Mouse (Mus musculus) heart, postnatal 36 days (tissue): Measurements from ENCODE around the gene Srp68. TPM values are rescaled to one million over a fixed set of nuclear protein-coding genes. Genes with fewer than 3 reads are reported as not detected.

ENCODE experiments used
- DNase-seq, 2 experiments: peaks; one replicate each; pipeline ENCODE4 v3.0.0; 2021 to 2022
- intact Hi-C: fragments of 180-260 bp; cut with DNase I; formaldehyde crosslinking; loops from one replicate; pipeline ENCODE4 v1.15.1; 2025
- total RNA-seq, 2 experiments: library from RNA; stranded (reverse); gene quantifications; 2 replicates each; pipeline ENCODE4 v1.2.3; 2021

Gene Srp68
- total RNA-seq, 2 experiments from 2014 or later: 65.9 to 71.2 TPM

DNA sequence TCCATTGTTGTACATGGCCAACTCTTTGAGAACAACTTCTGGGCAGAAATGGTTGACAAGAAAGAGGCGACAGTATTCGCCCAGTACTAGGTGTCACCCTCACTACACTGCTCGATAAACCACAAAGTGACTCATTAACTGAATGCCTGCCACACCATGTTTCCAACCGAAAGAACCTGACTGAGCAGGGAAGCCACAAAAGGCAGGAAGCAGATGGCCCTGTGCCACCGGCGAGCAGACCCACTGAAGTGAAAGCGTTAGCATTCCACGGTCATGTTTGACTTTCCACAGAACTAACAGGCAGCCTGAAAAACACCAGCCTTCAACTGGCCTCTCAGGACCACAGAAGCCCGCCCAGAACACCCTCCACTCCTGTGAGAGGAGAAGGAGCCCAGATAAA is 19.4 kb downstream of the Srp68 start:
- intact Hi-C loops: no loop called here
- no peak for DNase-seq

DNA sequence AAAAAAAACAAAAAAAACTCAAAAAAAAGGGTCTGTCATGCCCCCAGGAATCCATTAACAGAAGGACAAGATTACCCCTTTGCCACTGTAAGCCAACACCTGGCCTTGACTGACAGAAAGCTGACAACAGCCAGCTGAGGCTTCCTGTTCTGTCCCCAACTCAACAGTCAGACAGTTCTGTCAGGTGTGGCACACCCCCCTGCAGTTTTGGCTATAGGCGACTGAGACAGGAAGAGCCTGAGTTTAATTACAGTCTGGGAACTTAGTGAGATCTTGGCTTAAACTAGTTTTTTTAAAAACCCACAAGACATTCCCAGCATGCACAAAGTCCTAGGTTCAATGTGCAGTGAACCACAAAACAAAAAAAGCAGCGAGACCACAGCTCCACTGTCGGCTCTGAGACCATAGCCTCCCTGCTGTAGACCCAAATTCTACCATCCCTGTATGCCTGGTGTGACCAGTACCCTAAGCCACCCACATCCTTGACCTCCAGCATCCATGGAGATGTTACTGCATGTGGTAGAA is 20.9 kb downstream of the Srp68 start:
- intact Hi-C loops: no loop called here
- no peak for DNase-seq

- intact Hi-C loops: no loop called here
- no peak for DNase-seq
Measured at GRCm38 (mm10) chr11:116250898-116251297, 23.1 kb downstream of the Srp68 start.

DNA sequence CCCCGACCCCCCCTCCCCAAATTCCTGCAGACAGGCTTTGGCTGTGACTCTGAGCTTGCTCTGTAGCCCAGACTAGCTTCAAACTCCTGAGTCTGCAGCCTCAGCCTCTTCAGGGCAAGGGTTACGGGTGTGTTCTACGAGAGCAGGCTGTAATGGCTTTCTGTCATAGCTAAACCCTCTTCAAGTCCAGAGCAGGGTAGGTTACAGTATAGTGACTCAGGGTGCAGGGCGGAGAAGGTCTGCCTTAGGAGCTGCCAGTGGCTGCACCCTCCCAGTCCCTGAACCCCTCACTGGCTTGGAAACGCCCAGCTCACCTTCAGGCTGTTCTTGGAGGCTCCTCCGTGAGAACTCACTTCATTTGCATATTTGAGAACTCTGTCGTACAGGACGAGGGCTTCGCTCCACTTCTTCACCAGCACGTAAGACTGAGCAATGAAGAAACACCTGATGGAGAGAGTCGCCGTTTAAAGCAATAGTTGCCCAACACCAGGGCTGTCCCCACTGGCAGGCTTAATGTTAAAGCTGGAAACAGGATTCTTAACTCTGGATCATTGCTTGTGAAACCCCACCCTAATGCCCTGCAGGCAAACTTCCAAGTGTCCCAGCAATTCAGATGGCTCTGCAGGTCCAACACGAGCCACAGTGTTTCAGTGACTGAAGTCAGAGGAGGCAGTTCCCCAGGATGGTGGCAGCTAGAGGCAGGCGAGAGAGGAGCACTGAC is 26.4 kb downstream of the Srp68 start:
- DNase-seq: no peak
- intact Hi-C loops: no loop called here

DNA sequence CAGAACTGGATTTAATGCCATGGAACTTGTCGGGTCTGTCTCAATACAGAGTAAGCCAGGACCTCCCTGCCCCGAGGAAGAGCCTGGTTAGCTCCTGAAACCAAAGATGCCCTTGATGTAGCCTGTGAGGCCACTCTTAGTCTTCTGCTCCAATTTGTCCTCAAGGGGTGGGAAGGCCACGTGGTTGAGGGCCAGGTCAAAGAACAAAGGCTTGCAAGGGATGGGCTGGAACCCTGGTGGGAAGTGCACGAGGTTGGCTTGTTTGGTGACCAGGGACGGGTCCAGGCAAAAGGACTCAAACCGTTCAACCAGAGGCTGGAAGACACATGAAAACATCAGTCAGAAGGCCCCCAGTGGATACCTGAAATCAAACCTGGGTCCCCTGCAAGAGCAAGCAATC is 28.4 kb downstream of the Srp68 start:
- no peak for DNase-seq
- intact Hi-C loops: no loop called here

DNA sequence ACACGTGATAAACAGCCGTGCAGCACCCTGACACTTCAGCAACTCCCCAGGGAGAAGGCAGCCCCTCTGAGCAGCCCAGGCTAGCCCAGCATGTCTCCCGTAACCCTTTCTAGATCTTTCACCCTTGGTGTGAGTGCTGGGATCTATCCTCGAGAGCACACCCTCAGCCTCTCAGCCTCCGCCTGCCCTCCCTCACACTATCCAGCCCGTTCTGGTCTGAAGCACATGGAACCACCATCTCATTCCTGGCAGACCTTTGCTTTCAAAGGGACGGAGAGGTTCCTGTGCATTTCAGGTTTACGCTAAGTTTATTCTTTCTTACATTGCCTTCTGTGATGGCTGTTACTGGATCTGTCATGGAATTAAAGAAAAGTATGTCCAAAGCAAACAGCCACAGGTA is 29.4 kb downstream of the Srp68 start:
- intact Hi-C loops: no loop called here
- no peak for DNase-seq

DNA sequence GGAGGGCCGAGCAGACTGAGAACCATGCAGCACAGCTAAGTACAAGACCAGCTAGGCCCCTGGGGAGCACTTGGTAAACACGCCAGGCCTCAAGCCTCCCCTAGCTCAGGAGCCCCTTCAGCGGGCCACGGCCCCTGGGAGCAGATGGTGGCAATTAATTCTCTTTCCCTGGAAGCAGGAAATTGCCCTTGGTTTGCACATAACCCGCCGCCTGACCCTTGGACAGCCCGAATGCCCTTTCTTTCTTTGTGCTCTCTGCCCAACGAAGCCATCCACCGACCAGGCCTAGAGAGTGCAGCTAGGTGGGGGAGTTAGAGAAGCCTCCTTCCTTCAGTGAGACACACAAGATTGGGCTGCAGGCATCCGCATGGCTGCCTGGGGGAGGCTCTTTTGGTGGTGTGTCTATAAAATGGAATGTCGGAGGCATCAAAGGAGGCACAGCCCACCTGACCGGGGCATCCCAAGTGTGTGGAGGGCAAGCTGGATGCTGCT is 32.2 kb downstream of the Srp68 start:
- no peak for DNase-seq
- intact Hi-C loops: no loop called here

DNA sequence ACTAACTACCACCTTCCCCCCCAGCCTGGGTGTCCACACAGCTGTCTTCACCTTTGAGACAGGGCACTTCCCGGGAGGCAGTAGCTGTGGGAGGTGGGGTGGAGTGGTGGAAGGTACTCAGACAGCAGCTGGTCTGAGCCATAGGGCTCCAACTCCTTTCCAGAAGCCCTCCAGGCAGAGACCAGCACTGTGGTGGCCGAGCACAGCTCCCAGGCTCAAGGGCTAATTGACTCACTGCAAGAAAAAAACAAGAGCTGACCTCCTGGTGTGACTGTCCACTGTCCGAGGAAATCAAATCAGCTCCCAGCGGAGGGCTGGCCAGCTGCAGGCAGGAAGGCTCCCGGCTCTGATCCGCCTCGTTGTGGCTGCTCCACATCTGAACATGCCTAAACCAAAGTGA is 34.2 kb downstream of the Srp68 start:
- intact Hi-C loops: no loop called here
- no peak for DNase-seq

DNA sequence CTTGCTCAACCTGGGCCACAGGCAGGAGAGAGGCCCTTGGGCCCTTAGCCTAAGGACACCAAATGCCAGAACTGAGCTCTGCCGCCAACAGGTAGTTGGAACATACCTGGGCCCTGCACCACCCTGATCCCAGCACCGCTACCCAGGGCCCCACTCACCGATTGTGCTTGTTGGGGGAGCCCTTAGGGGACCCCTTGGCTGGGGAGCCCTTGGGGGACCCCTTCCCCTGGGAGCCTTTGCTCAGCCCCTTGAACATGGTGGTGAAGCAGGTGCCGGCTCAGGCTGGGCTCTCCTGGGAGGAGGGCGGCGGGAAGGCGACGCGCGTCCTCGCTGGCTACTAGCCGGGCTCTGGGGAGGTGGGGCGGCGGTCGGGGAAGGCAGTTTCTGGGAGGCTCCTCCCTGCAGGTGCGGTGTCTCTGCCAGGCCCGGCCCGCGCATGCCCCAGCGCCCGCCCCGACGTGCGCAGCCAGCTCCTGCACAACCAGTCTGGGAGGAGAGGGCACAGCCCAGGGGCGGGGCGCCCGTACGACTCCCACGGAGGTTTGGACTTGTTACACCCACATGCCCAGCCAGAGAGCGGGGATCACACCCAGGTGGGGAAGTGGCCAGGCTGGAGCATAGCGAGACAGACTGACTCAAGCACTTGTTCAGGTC is 36.1 kb downstream of the Srp68 start, which contains the start of gene Evpl:
Evpl (minus strand) TSS at position 336 of the 654 bp plus-strand sequence.
- peak in 1 of 2 experiments; percentile 15 for DNase-seq
- intact Hi-C loops: no loop called here

GRCm38 (mm10) chr11:116234901-116235300 is 39.1 kb downstream of the Srp68 start:
- DNase-seq: no peak
- intact Hi-C loops: no loop called here

DNA sequence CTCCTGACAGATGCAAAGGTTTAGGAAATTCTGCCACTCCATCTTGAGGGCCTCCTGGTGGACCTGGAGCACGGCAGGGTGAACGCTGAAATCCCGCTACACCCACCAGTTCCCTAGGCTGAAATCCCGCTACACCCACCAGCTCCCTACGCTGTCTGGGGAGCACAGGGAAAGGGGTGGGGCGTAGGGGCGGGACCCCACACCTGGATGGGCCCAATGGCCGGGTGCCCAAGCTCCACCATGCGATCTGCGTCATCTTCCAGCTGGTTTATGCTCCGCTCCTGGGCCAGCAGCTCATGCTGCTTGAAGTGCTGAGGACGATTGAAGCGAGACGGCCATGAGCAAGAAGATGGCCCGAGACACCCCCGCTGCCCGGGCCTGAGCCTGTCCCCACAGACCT is 41.6 kb downstream of the Srp68 start:
- intact Hi-C loops: no loop called here

DNA sequence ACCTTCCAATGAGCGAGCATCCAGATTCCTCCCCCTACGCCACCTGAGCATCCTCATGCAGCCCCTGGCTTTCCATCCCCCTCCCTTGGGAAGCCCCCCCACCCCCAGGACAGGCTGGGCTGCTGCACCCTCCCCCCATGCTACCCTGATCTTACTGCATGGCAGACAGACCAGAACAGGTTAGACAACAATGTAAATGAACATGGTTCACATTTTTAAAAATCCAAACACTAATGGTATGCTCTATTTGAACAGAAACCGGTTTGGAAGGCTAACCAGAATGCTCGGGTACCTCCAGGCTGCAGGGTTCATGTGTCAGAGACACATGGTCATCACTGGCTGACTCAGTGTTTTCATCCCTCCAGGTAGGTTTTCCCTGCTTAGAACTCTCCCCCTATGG is 45.3 kb downstream of the Srp68 start:
- intact Hi-C loops: loop anchor here (5.0 kb wide), 1 partner anchor 219 kb away; no protein-coding TSS in a partner anchor
- no peak for DNase-seq

More for the DNA sequence above, 41.6 kb downstream of the Srp68 start:
- DNase-seq: no peak

DNA sequence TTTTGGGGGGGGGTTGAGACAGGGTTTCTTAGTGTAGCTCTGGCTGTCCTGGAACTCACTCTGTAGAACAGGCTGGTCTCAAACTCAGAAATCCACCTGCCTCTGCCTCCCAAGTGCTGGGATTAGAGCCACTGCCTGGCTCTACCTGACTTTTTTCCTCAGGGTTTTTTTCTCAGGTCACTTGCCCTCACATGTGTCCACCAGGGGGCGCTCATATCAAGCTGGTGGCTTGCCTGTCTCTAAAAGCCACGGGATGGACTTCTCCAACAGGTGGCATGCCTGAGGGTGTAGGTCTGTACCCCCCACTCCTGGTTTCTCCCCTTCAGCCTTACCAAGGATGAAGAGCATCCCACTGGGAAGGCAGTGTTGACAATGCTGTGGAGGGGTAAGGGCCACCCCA is 47.6 kb downstream of the Srp68 start:
- intact Hi-C loops: loop anchor here (1.0 to 5.0 kb wide), 3 partner anchors 68 to 238 kb away; no protein-coding TSS in a partner anchor
- peak; percentile 76 to 87 for DNase-seq

DNA sequence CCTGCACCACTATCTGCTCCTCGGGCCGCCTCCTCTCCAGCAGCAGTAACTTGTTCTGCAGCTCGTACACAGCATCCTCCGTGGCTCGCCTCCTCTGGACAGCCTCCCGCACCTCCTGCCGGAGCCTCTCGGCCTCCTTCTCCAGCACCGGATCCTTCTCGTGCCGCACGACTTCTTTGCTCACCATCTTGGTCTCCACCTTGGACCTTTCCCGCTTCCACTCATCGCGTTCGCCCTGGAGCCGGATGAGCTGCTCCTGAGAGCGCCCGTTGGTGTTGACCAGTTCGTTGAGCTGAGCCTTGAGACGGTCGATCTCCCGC is 51.3 kb downstream of the Srp68 start:
- intact Hi-C loops: loop anchor here (5.0 kb wide), 1 partner anchor 280 kb away; no protein-coding TSS in a partner anchor
- no peak for DNase-seq

DNA sequence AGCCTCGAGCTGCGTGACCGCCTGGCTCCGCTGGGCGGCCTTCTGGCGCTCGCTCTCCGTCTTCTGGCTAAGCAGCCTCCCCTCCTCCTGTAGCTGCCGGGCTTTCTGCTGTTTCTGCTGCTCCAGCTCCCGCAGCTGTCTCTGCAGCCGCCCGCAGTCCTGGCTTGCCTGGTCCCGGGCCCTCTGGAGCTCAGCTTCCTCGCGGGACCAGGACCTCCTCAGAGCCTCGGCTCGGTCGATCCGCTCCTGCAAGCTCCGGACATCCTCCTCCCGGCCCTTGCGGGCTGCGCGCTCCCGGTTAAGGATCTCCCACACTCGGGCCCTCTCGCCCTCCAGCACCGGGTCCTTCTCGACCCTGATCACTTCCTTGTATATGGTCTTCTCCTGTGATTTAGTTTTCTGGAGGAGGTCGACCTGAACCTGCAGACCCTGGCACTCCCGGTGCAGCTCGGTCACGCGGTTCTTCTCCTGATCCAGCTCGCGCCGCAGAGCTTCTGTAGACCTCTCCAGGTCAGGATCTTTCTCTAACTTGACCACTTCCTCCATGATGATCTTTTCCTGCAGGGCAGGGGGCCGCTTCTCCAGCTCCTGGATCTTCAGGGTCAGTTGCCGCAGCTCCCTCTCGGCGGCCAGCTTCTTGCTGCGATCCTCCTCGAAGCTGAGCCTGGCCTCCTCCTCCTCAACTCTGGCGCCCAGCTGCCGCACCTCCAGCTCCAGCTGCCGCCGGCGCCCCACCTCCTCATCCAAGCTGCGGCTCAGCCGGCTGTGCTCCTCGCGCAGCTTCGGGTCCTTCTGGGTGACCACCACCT is 51.9 kb downstream of the Srp68 start:
- DNase-seq: peak; percentile 38 to 52
- intact Hi-C loops: loop anchor here (5.0 kb wide), 1 partner anchor 280 kb away; no protein-coding TSS in a partner anchor

DNA sequence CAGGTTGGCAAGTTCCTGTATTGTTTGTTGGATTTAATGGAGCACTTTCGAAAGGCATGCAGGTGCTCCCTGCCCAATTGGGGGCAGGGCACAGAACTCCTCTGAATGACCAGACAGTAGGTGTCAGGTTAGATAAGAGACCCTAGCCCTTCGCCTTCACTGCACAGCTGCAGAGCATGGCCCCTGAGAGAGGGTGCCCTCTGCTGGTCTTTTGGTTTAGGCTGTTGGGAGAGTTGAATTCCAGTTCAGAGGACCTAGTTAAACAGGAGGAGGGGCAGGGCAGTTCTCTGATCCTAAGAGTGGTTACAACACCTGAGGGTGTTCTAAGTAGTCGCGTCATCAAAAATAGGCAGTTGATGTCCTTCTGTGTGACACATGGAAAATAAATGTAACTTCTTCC is 54.1 kb downstream of the Srp68 start:
- intact Hi-C loops: loop anchor here (1.0 to 5.0 kb wide), 3 partner anchors 81 to 278 kb away; partner anchors contain the start of gene Wbp2
- peak; percentile 71 to 76 for DNase-seq

- DNase-seq: peak; percentile 79 to 83
- intact Hi-C loops: loop anchor here (1.0 to 5.0 kb wide), 2 partner anchors 80 to 132 kb away; partner anchors contain the start of gene Wbp2
Measured at GRCm38 (mm10) chr11:116218737-116219400, 55.1 kb downstream of the Srp68 start.

DNA sequence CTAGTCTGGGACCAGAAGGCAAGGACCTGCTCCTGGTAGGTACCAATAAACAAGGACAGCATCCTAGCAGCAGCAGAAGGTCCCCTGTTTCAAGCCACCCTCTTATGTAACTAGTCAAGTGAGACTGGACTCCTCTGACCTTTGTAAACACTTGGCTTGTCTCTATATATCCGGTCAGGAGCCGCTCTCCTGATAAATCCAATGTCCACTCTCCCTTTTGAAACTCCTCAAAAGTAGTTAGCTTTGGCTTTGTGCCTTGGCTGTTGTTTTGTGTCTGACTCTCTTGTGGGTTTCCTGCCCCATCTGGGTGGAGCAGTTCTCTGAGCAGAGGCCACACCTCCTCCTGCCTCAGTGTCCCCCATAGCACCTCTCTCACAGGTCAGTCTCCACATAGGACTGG is 55.8 kb downstream of the Srp68 start:
- intact Hi-C loops: loop anchor here (5.0 kb wide), 1 partner anchor 131 kb away; the partner anchor contains the start of gene Wbp2
- no peak for DNase-seq

GRCm38 (mm10) chr11:116216549-116216948 is 57.5 kb downstream of the Srp68 start:
- DNase-seq: no peak
- intact Hi-C loops: loop anchor here (5.0 kb wide), 1 partner anchor 129 kb away; the partner anchor contains the start of gene Wbp2

DNA sequence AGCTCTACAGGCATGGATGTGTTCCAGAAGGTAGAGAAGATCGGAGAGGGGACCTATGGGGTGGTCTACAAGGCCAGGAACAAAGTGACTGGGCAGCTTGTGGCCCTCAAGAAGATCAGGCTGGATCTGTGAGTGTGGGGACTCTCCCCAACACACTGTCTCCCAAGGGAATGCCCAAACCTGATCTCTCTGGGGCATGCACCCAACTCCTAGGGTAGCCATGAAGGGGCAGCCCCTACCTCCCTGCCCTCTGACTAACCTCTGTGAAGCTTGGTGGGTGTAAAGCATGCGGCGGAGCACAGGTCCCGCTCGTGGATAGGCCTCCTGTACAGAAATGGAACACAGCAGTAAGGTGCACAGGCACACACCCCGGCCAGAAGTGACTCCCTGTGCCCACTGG is 58.0 kb downstream of the Srp68 start:
- no peak for DNase-seq
- intact Hi-C loops: loop anchor here (5.0 kb wide), 1 partner anchor 129 kb away; the partner anchor contains the start of gene Wbp2
